Mouse (Mus musculus) heart, adult 2 months (tissue): ENCODE results near the gene Prokr2. TPM values are rescaled to one million over a fixed set of nuclear protein-coding genes. Genes with fewer than 3 reads are reported as not detected.

Experiments used
- DNase-seq, 2 experiments: peaks; one replicate each; pipeline ENCODE4 v3.0.0; 2021
- H3K27ac ChIP-seq: fragments of 200-600 bp; 2 replicates; pipeline ENCODE4 v1.8.1; 2022
- H3K27me3 ChIP-seq: fragments of 200-500 bp; 2 replicates; pipeline ENCODE4 v1.6.1; 2012; ENCODE audit warnings: mild to moderate bottlenecking, low read length, inconsistent platforms, mixed read lengths; ENCODE audit not compliant: control insufficient read depth, insufficient read depth
- H3K36me3 ChIP-seq: fragments of 200-500 bp; 2 replicates; pipeline ENCODE4 v1.6.1; 2012; ENCODE audit warnings: low read length, inconsistent platforms; ENCODE audit not compliant: control insufficient read depth, insufficient read depth
- H3K4me1 ChIP-seq: fragments of 200-500 bp; 2 replicates; pipeline ENCODE4 v1.6.1; 2011; ENCODE audit warnings: low read length; ENCODE audit not compliant: control insufficient read depth, insufficient read depth
- H3K4me3 ChIP-seq: fragments of 200-600 bp; 2 replicates; pipeline ENCODE4 v1.8.1; 2022
- H3K79me2 ChIP-seq: fragments of 200-500 bp; replicated peaks from 2 replicates; pipeline ENCODE4 v1.6.1; 2012; ENCODE audit warnings: mild to moderate bottlenecking, inconsistent platforms, low read length, moderate library complexity, mixed read lengths; ENCODE audit not compliant: control insufficient read depth, insufficient read depth
- H3K9ac ChIP-seq: fragments of 200-500 bp; 2 replicates; pipeline ENCODE4 v1.6.1; 2012; ENCODE audit warnings: low read depth, mild to moderate bottlenecking, control low read depth, inconsistent platforms, low read length, mixed read lengths
- CTCF ChIP-seq: fragments of 200-600 bp; IDR thresholded peaks from 2 replicates; pipeline ENCODE4 v1.8.1; 2022; ENCODE audit warnings: antibody characterized with exemption, mild to moderate bottlenecking, moderate library complexity
- EP300 ChIP-seq: fragments of 200-500 bp; IDR thresholded peaks from 2 replicates; pipeline ENCODE4 v1.6.1; 2011; ENCODE audit warnings: low read depth, low read length, control low read depth; ENCODE audit not compliant: insufficient read depth
- POLR2A ChIP-seq: fragments of 200-500 bp; IDR thresholded peaks from 2 replicates; pipeline ENCODE4 v1.6.1; 2011; ENCODE audit warnings: mild to moderate bottlenecking, low read depth, low read length, control low read depth; ENCODE audit not compliant: insufficient read depth
- WGBS: fragments of 180-500 bp; shearing (Covaris S2); methylation state at CpG from one replicate; pipeline ENCODE4 v1.1.7; 2018; 5-methylcytosine and 5-hydroxymethylcytosine counted together
- intact Hi-C: fragments of 180-260 bp; cut with DNase I; formaldehyde crosslinking; loops from one replicate; pipeline ENCODE4 v1.15.1; 2025
- polyA plus RNA-seq: library from polyadenylated mRNA; depleted of rRNA; stranded (reverse); fragments of >200 nt; gene quantifications from 2 replicates; pipeline ENCODE4 v1.2.3, GENCODE M21; 2012
- total RNA-seq, 2 experiments: library from RNA; stranded (reverse); gene quantifications; 2 replicates each; pipeline ENCODE4 v1.2.3; 2021

Gene Prokr2
- total and polyA plus RNA-seq, 3 experiments = 0.04 to 0.11 (median 0.08) TPM

- Histone ChIP-seq H3K4me3 (no peak overlapping the region), H3K9ac (no peak overlapping the region), H3K27ac (no peak overlapping the region), H3K27me3 (no peaks in the 10 kb centered on the region), H3K36me3 (no peaks in the 10 kb centered on the region), H3K4me1 (no peaks in the 10 kb centered on the region), H3K79me2 (no peaks in the 10 kb centered on the region)
- 87% methylated on average over 17 of the region's 17 CpGs for WGBS
- TF ChIP-seq POLR2A (no peak), CTCF (no peak), EP300 (no peak)
- intact Hi-C loops = no loop called here
- DNase-seq = no peak
Observed at GRCm38 (mm10) chr2:132373748-132374147, 11.5 kb downstream of the Prokr2 start.

- no peak for DNase-seq
- Histone ChIP-seq H3K9ac (no peak overlapping the region), H3K27me3 (no peaks in the 10 kb centered on the region), H3K36me3 (no peaks in the 10 kb centered on the region), H3K4me1 (no peaks in the 10 kb centered on the region), H3K79me2 (no peaks in the 10 kb centered on the region), H3K27ac (no peak overlapping the region), H3K4me3 (no peak overlapping the region)
- intact Hi-C loops = no loop called here
- TF ChIP-seq EP300 (no peak), CTCF (no peak), POLR2A (no peak)
- WGBS = 41% methylated on average over 3 of the region's 3 CpGs
Observed at GRCm38 (mm10) chr2:132368433-132368832, 16.8 kb downstream of the Prokr2 start.

GRCm38 (mm10) chr2:132343846-132344245, 41.4 kb downstream of the Prokr2 start:
- H3K9ac ChIP-seq = no peak overlapping the region
- H3K27me3 ChIP-seq = no peaks in the 10 kb centered on the region
- H3K4me3 ChIP-seq = no peak overlapping the region
- whole genome bisulfite sequencing = 61% methylated on average over 11 of the region's 11 CpGs
- no peak overlapping the region for H3K27ac ChIP-seq
- H3K36me3 ChIP-seq = no peaks in the 10 kb centered on the region
- intact Hi-C loops = no loop called here
- DNase-seq = no peak
- no peaks in the 10 kb centered on the region for H3K4me1 ChIP-seq
- H3K79me2 ChIP-seq = no peaks in the 10 kb centered on the region
- TF ChIP-seq POLR2A = no peak

GRCm38 (mm10) chr2:132341293-132341692, 44.0 kb downstream of the Prokr2 start:
- intact Hi-C loops = no loop called here
- no peaks in the 10 kb centered on the region for H3K4me1 ChIP-seq
- no peak for TF ChIP-seq CTCF
- H3K27ac ChIP-seq = no peak overlapping the region
- H3K36me3 ChIP-seq = no peaks in the 10 kb centered on the region
- H3K27me3 ChIP-seq = no peaks in the 10 kb centered on the region
- DNase-seq = no peak
- H3K79me2 ChIP-seq = no peaks in the 10 kb centered on the region
- WGBS = 58% methylated on average over 3 of the region's 3 CpGs
- no peak overlapping the region for H3K9ac ChIP-seq
- no peak overlapping the region for H3K4me3 ChIP-seq

- 14% methylated on average over 2 of the region's 2 CpGs for WGBS
- H3K4me3 ChIP-seq = no peak overlapping the region
- no peak overlapping the region for H3K27ac ChIP-seq
- no peaks in the 10 kb centered on the region for H3K79me2 ChIP-seq
- intact Hi-C loops = no loop called here
- H3K36me3 ChIP-seq = no peaks in the 10 kb centered on the region
- no peaks in the 10 kb centered on the region for H3K27me3 ChIP-seq
- no peaks in the 10 kb centered on the region for H3K4me1 ChIP-seq
- DNase-seq = no peak
- H3K9ac ChIP-seq = no peak overlapping the region
- no peak for TF ChIP-seq POLR2A
- no peak for TF ChIP-seq EP300
- no peak for TF ChIP-seq CTCF
Observed at GRCm38 (mm10) chr2:132340350-132340749, 44.9 kb downstream of the Prokr2 start.

GRCm38 (mm10) chr2:132337202-132337601, 48.0 kb downstream of the Prokr2 start:
- Histone ChIP-seq H3K9ac (no peak overlapping the region), H3K4me1 (no peaks in the 10 kb centered on the region), H3K27me3 (no peaks in the 10 kb centered on the region), H3K79me2 (no peaks in the 10 kb centered on the region), H3K4me3 (no peak overlapping the region), H3K36me3 (no peaks in the 10 kb centered on the region), H3K27ac (no peak overlapping the region)
- 79% methylated on average over 2 of the region's 2 CpGs for WGBS
- intact Hi-C loops = no loop called here
- no peak for TF ChIP-seq POLR2A
- no peak for TF ChIP-seq CTCF
- no peak for TF ChIP-seq EP300
- DNase-seq = no peak
